Mouse (Mus musculus): ENCODE data around the gene Rps6. TPM values are rescaled to one million over a fixed set of nuclear protein-coding genes. Genes with fewer than 3 reads are reported as not detected.
A peak's percentile ranks its signal among the peaks of the same experiment; 100 is the strongest.

The Rps6 gene
- polyA plus RNA-seq, 1 experiment = 281 TPM

DNA sequence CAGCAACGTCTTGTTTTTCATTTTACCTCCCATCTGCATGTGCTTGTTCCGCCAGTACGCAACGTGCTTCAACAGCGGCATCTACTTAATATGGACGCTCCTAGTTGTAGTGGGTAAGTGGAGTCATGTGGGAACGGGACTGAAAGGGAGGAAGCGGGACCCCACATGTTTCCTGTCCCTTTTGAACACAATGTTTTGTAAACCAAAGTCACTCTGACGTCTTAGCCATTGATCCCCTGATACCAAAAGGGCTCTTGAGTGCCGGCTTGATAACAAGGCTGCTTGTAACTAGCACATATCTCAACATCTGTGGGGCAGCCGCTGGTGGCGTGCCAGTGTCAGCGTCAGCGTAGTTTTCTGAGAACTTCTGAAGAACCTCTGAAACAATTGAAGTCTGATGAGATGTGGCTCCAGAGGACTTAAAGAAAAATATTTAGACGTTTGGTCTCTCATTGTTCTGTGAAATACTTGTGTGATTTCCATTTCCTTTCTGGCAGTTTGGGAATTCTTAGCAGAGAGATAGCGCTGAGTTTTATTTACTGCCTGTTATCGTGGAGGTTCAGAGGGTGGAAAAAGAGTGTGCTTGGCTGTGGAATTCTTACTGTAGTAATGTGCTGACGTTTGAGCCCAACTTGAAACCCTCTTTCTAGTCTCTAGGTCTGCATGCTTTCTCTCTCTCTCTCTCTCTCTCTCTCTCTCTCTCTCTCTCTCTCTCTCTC lies 29.1 kb upstream of the Rps6 start:
- H3K36me3 ChIP-seq (ENCODE audit: control insufficient read depth, insufficient read depth, low read length) = no peaks in the 10 kb centered on the region
- H3K27ac ChIP-seq (ENCODE audit: control insufficient read depth, insufficient read depth, low read depth, low read length) = no peak overlapping the region
- H3K27me3 ChIP-seq (ENCODE audit: control insufficient read depth, insufficient read depth, low read length) = no peaks in the 10 kb centered on the region
- H3K4me3 ChIP-seq (ENCODE audit: control insufficient read depth, low read depth, low read length) = peak overlapping the region; percentile 66
- peaks cover 5% of the 10 kb centered on the region for H3K4me1 ChIP-seq (ENCODE audit: control insufficient read depth, insufficient read depth, low read length)
- no peak for TF ChIP-seq CTCF (IDR thresholded peaks at IDR 0.05; ENCODE audit: control insufficient read depth, insufficient read depth, insufficient replicate concordance, low read depth, low read length)
- no peak for TF ChIP-seq POLR2A (IDR thresholded peaks at IDR 0.05; ENCODE audit: control insufficient read depth, low read depth, low read length)

DNA sequence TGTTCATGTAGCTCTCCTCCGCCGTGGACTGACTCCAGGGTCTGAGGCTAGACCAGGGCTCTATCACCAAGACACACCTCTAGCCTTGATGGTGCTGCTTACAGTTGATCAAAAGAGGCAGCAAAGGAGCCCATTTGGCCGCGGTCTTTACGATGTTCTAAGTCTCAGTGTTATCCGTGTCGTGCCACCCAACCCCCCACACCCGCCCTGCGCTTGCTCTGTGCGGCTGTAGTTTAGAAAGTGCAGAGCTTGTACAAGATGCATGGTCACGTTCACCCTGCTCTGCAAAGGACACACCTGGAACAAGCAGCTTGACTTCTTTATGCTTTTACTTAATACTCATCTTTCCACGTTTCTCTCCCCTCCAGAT lies 28.6 kb upstream of the Rps6 start:
- no peak for TF ChIP-seq CTCF (IDR thresholded peaks at IDR 0.05; ENCODE audit: control insufficient read depth, insufficient read depth, insufficient replicate concordance, low read depth, low read length)
- no peak for TF ChIP-seq POLR2A (IDR thresholded peaks at IDR 0.05; ENCODE audit: control insufficient read depth, low read depth, low read length)
- Histone ChIP-seq H3K27ac (ENCODE audit: control insufficient read depth, insufficient read depth, low read depth, low read length) (no peak overlapping the region), H3K4me1 (ENCODE audit: control insufficient read depth, insufficient read depth, low read length) (peaks cover 5% of the 10 kb centered on the region), H3K36me3 (ENCODE audit: control insufficient read depth, insufficient read depth, low read length) (no peaks in the 10 kb centered on the region), H3K27me3 (ENCODE audit: control insufficient read depth, insufficient read depth, low read length) (no peaks in the 10 kb centered on the region), H3K4me3 (ENCODE audit: control insufficient read depth, low read depth, low read length) (peak overlapping the region; percentile 66)

DNA sequence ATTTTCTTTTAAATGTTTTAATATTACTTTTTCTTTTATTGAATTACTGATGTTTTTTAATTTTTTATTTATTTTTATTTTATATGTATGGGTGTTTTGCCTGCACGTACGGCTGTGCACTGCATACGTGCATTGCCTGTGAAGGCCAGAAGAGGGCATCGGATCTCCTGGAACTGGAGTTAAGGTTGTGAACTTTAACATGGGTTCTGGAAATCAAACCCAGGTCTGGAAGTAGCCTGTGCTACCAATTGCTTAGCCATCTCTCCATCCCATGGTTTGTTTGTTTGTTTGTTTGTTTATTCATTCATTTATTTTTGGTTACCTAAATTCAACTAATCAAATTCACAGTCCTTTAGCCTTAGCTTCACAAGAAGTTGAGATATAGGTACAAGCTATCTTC lies 27.7 kb upstream of the Rps6 start:
- Histone ChIP-seq H3K4me3 (ENCODE audit: control insufficient read depth, low read depth, low read length) (no peak overlapping the region), H3K27ac (ENCODE audit: control insufficient read depth, insufficient read depth, low read depth, low read length) (no peak overlapping the region), H3K27me3 (ENCODE audit: control insufficient read depth, insufficient read depth, low read length) (no peaks in the 10 kb centered on the region), H3K36me3 (ENCODE audit: control insufficient read depth, insufficient read depth, low read length) (no peaks in the 10 kb centered on the region), H3K4me1 (ENCODE audit: control insufficient read depth, insufficient read depth, low read length) (peaks cover 5% of the 10 kb centered on the region)
- peak; percentile 11; the same call in 1 of the 2 replicates for TF ChIP-seq CTCF (IDR thresholded peaks at IDR 0.05; ENCODE audit: control insufficient read depth, insufficient read depth, insufficient replicate concordance, low read depth, low read length)
- TF ChIP-seq POLR2A (IDR thresholded peaks at IDR 0.05; ENCODE audit: control insufficient read depth, low read depth, low read length) = no peak

DNA sequence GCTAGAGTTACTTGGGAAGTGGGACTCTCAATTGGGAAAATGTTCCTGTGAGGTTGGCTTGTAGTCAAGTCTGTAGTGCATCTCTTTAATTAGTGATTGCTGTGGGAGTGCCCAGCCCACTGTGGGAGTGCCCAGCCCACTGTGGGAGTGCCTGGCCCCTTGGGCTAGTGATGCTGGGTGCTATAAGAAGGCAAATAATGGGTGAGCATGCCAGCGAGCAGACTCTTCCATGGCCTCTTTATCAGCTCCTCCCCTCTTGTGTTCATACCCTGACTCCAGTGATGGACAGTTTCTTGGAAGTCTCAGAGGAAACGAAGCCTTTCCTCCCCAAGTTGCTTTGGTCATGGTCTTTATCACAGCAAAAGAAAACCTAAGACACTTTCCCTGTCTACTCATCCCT lies 25.2 kb upstream of the Rps6 start:
- no peak overlapping the region for H3K4me3 ChIP-seq (ENCODE audit: control insufficient read depth, low read depth, low read length)
- peaks cover 5% of the 10 kb centered on the region for H3K4me1 ChIP-seq (ENCODE audit: control insufficient read depth, insufficient read depth, low read length)
- H3K27ac ChIP-seq (ENCODE audit: control insufficient read depth, insufficient read depth, low read depth, low read length) = no peak overlapping the region
- H3K27me3 ChIP-seq (ENCODE audit: control insufficient read depth, insufficient read depth, low read length) = no peaks in the 10 kb centered on the region
- no peaks in the 10 kb centered on the region for H3K36me3 ChIP-seq (ENCODE audit: control insufficient read depth, insufficient read depth, low read length)
- TF ChIP-seq CTCF (IDR thresholded peaks at IDR 0.05; ENCODE audit: control insufficient read depth, insufficient read depth, insufficient replicate concordance, low read depth, low read length) (no peak), POLR2A (IDR thresholded peaks at IDR 0.05; ENCODE audit: control insufficient read depth, low read depth, low read length) (no peak)

DNA sequence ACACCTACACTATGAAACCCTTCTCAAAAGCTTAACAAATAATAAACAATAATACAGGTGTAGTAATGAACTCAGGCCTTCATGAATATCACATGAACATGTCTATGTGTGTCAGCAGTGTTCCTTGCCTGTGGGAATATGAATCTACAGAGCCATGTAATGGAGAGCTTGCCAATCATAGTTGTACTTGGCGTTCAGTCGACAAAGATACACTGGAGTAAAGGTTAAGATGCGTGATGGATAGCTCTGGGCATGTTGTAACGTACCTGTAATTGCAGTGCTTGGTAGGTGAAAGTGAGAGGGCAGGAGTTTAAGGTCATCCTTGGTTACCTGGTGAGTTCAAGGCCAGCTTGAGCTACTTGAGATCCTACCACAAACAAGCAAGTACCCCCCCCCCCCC lies 24.0 kb upstream of the Rps6 start:
- no peak for TF ChIP-seq CTCF (IDR thresholded peaks at IDR 0.05; ENCODE audit: control insufficient read depth, insufficient read depth, insufficient replicate concordance, low read depth, low read length)
- no peak for TF ChIP-seq POLR2A (IDR thresholded peaks at IDR 0.05; ENCODE audit: control insufficient read depth, low read depth, low read length)
- no peaks in the 10 kb centered on the region for H3K36me3 ChIP-seq (ENCODE audit: control insufficient read depth, insufficient read depth, low read length)
- peaks cover 5% of the 10 kb centered on the region for H3K4me1 ChIP-seq (ENCODE audit: control insufficient read depth, insufficient read depth, low read length)
- H3K27ac ChIP-seq (ENCODE audit: control insufficient read depth, insufficient read depth, low read depth, low read length) = no peak overlapping the region
- no peaks in the 10 kb centered on the region for H3K27me3 ChIP-seq (ENCODE audit: control insufficient read depth, insufficient read depth, low read length)
- peak overlapping the region; percentile 33; the same call in 1 of the 2 replicates for H3K4me3 ChIP-seq (ENCODE audit: control insufficient read depth, low read depth, low read length)

DNA sequence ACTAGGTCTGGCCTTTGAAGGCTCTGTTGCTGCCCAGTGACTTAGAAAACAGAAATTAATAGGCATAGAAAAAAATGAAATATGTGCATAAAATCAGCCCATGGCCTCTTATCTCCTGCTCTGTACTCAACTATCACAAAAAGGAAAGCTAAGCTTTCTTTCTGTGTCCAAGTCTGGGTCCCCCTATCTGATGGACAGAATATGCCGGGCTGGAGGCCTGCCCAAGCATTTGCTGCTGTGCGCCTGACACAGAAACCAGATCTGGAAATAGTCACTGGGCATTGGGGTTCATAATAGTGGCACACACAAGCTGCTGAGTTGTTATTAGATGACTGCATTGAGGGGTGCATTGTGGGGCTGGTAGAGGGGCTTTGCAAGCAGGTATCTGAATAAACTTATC lies 22.3 kb upstream of the Rps6 start:
- peaks cover 4% of the 10 kb centered on the region; the same call in 1 of the 2 replicates for H3K4me1 ChIP-seq (ENCODE audit: control insufficient read depth, insufficient read depth, low read length)
- no peak overlapping the region for H3K4me3 ChIP-seq (ENCODE audit: control insufficient read depth, low read depth, low read length)
- peaks cover 1% of the 10 kb centered on the region for H3K27me3 ChIP-seq (ENCODE audit: control insufficient read depth, insufficient read depth, low read length)
- no peak overlapping the region for H3K27ac ChIP-seq (ENCODE audit: control insufficient read depth, insufficient read depth, low read depth, low read length)
- no peaks in the 10 kb centered on the region for H3K36me3 ChIP-seq (ENCODE audit: control insufficient read depth, insufficient read depth, low read length)
- TF ChIP-seq CTCF (IDR thresholded peaks at IDR 0.05; ENCODE audit: control insufficient read depth, insufficient read depth, insufficient replicate concordance, low read depth, low read length) (no peak), POLR2A (IDR thresholded peaks at IDR 0.05; ENCODE audit: control insufficient read depth, low read depth, low read length) (no peak)

DNA sequence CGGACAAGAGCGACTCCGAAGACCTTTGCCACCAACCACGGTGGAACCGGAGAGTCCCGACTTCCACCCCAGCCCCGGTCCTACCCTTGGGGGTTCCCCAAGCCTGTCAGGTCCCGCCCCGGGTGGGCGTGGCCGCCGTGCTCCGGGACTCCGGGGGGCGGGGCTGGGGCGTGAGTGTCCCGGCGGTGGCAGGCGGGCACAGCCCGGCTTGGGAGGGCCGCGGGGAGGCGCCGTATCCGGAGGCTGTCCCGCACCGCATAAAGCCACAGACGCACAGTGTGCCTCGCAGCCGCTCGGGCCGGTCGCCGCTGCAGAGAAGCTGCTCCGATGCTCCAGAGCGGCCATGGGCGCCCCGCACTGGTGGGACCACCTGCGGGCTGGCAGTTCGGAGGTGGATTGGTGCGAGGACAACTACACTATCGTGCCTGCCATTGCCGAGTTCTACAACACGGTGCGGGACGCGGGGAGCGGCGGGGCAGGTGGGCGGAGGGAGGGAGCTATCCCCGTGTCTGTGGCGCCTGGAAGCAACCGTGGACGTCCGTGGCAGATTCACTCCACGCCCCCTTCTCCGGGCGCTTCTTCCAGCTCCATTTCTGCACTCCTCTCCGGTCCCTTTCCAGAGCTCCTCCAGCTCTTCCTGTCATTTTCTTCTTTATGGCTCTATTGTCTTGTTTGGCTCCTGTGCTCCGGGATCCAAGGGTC lies 17.1 kb upstream of the Rps6 start, which contains the start of gene Acer2:
TSS of gene Acer2 (plus strand) at position 251 of the 702 bp plus-strand sequence.
- Histone ChIP-seq H3K4me1 (ENCODE audit: control insufficient read depth, insufficient read depth, low read length) (peaks cover 4% of the 10 kb centered on the region), H3K4me3 (ENCODE audit: control insufficient read depth, low read depth, low read length) (peak within 1 kb of the TSS; percentile 98), H3K27ac (ENCODE audit: control insufficient read depth, insufficient read depth, low read depth, low read length) (peak within 1 kb of the TSS; percentile 64), H3K36me3 (ENCODE audit: control insufficient read depth, insufficient read depth, low read length) (no peaks in the 10 kb centered on the region), H3K27me3 (ENCODE audit: control insufficient read depth, insufficient read depth, low read length) (peaks cover 5% of the 10 kb centered on the region)
- TF ChIP-seq POLR2A (IDR thresholded peaks at IDR 0.05; ENCODE audit: control insufficient read depth, low read depth, low read length) (peak; percentile 82), CTCF (IDR thresholded peaks at IDR 0.05; ENCODE audit: control insufficient read depth, insufficient read depth, insufficient replicate concordance, low read depth, low read length) (no peak)

Measured in testis, adult 2 months (tissue).